Mouse (Mus musculus) heart, embryonic 15.5 days (tissue): ENCODE measurements around the gene Denr. TPM values are rescaled to one million over a fixed set of nuclear protein-coding genes. Genes with fewer than 3 reads are reported as not detected.

Source experiments
- ATAC-seq: fragments of 200-750 bp; cut with Nextera tagmentation; replicated peaks from 2 replicates; pipeline ENCODE4 v1.8.0; 2017; ENCODE audit warnings: low read depth, moderate TSS enrichment; ENCODE audit not compliant: insufficient number of reproducible peaks, insufficient read depth, low FRiP score
- H3K27ac ChIP-seq: fragments of 300-500 bp; sonication (generic); 2 replicates; pipeline ENCODE4 v1.5.1; 2015; ENCODE audit warnings: mild to moderate bottlenecking, inconsistent platforms
- H3K27me3 ChIP-seq: fragments of 300-500 bp; sonication (generic); 2 replicates; pipeline ENCODE4 v1.6.1; 2015; ENCODE audit warnings: inconsistent platforms
- H3K36me3 ChIP-seq: fragments of 300-500 bp; sonication (generic); 2 replicates; pipeline ENCODE4 v1.6.1; 2015; ENCODE audit warnings: mild to moderate bottlenecking, inconsistent platforms
- H3K4me1 ChIP-seq: fragments of 300-500 bp; sonication (generic); replicated peaks from 2 replicates; pipeline ENCODE4 v1.6.1; 2015; ENCODE audit warnings: inconsistent platforms
- H3K4me2 ChIP-seq: fragments of 300-500 bp; sonication (generic); 2 replicates; pipeline ENCODE4 v1.6.1; 2015; ENCODE audit warnings: inconsistent platforms, mild to moderate bottlenecking, moderate library complexity
- H3K4me3 ChIP-seq: fragments of 300-500 bp; sonication (generic); 2 replicates; pipeline ENCODE4 v1.5.1; 2015; ENCODE audit warnings: mild to moderate bottlenecking, inconsistent platforms
- H3K9ac ChIP-seq: fragments of 300-500 bp; sonication (generic); 2 replicates; pipeline ENCODE4 v1.6.1; 2015; ENCODE audit warnings: mild to moderate bottlenecking, inconsistent platforms
- H3K9me3 ChIP-seq: fragments of 300-500 bp; sonication (generic); replicated peaks from 2 replicates; pipeline ENCODE4 v1.6.1; 2016; ENCODE audit warnings: inconsistent platforms
- WGBS: fragments of 180-500 bp; shearing (Covaris S2); methylation state at CpG from one replicate; pipeline ENCODE4 v1.1.7; 2015; ENCODE audit warnings: mixed read lengths; 5-methylcytosine and 5-hydroxymethylcytosine counted together
- polyA plus RNA-seq: library from polyadenylated mRNA; unstranded; fragments of >200 nt; fragmentation: Nextera tagmentation; extraction: Ambion mirVana; gene quantifications from 2 replicates; pipeline ENCODE4 v1.2.1, GENCODE M21; 2015

The Denr gene
- polyA plus RNA-seq, 1 experiment from 2014 or later: 103 TPM

GRCm38 (mm10) chr5:123883891-123884290, 23.1 kb upstream of the Denr start:
- WGBS: 72% methylated on average over 7 of the region's 7 CpGs
- H3K9me3 ChIP-seq: no peaks in the 10 kb centered on the region
- H3K9ac ChIP-seq: no peak overlapping the region
- no peak for ATAC-seq
- H3K4me2 ChIP-seq: no peak overlapping the region
- no peak overlapping the region for H3K4me3 ChIP-seq
- no peaks in the 10 kb centered on the region for H3K27me3 ChIP-seq
- no peak overlapping the region for H3K27ac ChIP-seq
- H3K36me3 ChIP-seq: no peaks in the 10 kb centered on the region
- H3K4me1 ChIP-seq: peaks cover 9% of the 10 kb centered on the region

DNA sequence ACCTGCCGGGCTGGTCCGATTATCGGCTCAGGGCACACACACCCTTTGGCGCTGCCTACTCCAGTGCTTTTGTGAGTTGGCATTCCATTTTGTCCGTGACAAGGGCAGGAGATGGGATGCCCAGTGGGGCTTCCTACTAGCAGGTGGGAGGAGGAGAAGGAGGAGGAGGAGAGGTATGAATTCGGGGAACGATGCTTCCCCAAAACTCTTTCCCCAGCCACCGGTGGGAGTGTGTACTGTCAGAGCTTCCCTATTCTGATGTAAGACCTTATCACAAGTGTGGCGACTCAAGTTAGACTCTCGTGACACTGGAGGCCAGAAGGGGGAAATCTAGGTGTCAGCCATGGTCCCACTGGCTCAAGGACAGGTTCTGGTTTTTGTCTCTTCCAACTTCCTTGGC, 22.6 kb upstream of the Denr start:
- ATAC-seq: no peak
- peaks cover 9% of the 10 kb centered on the region for H3K4me1 ChIP-seq
- no peak overlapping the region for H3K9ac ChIP-seq
- H3K27me3 ChIP-seq: no peaks in the 10 kb centered on the region
- no peak overlapping the region for H3K4me2 ChIP-seq
- H3K4me3 ChIP-seq: no peak overlapping the region
- 67% methylated on average over 10 of the region's 10 CpGs for WGBS
- H3K9me3 ChIP-seq: no peaks in the 10 kb centered on the region
- H3K27ac ChIP-seq: no peak overlapping the region
- H3K36me3 ChIP-seq: no peaks in the 10 kb centered on the region

DNA sequence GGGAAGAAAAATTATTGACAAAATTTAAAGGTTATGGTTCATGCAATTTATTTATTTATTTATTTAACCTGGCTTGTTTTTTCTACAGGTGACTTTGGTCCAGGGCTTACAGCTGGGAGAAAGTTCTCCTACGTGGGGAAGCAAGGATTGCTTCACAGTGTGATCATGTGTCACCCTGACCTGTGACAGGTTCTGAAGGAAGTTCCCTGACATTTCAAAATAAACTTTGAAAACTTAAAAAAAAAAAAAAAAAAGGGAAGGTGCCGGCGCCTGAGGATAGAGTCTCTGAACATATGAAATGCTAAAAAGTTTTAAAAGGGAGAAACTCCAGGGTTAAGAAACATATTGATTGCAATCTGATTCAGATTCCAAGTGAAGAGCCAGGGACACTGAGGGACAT, 20.6 kb upstream of the Denr start:
- H3K9ac ChIP-seq: no peak overlapping the region
- no peak overlapping the region for H3K4me2 ChIP-seq
- no peaks in the 10 kb centered on the region for H3K4me1 ChIP-seq
- no peaks in the 10 kb centered on the region for H3K27me3 ChIP-seq
- no peak for ATAC-seq
- no peaks in the 10 kb centered on the region for H3K36me3 ChIP-seq
- 72% methylated on average over 3 of the region's 3 CpGs for WGBS
- no peak overlapping the region for H3K27ac ChIP-seq
- H3K4me3 ChIP-seq: no peak overlapping the region
- H3K9me3 ChIP-seq: no peaks in the 10 kb centered on the region

GRCm38 (mm10) chr5:123890312-123890711, 16.7 kb upstream of the Denr start:
- H3K27me3 ChIP-seq: no peaks in the 10 kb centered on the region
- no peak overlapping the region for H3K4me2 ChIP-seq
- H3K9me3 ChIP-seq: no peaks in the 10 kb centered on the region
- no peak overlapping the region for H3K9ac ChIP-seq
- no peaks in the 10 kb centered on the region for H3K4me1 ChIP-seq
- WGBS: 66% methylated on average over 2 of the region's 2 CpGs
- no peak overlapping the region for H3K27ac ChIP-seq
- H3K36me3 ChIP-seq: no peaks in the 10 kb centered on the region
- ATAC-seq: no peak
- H3K4me3 ChIP-seq: no peak overlapping the region

GRCm38 (mm10) chr5:123890987-123891386, 16.0 kb upstream of the Denr start:
- WGBS: 76% methylated on average over 5 of the region's 5 CpGs

DNA sequence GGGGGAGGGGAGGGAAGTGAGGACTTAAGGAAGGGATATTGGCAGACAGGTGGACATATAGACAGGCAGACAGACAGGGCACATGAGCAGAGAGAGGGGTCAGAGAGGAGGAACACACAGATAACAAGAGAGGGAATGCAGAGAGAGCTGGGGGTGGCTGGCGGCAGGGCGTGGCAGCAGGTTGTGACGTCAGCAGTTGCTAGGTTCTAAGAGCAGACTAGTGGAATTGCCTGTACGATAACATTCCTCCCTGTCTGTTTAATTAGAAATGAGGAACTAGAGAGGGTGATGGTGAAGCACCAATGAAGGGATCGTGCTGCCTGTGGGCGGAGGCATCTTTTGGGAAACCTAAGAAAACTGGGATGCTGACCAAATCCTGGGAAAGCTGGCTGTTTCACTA, 15.3 kb upstream of the Denr start:
- no peak overlapping the region for H3K4me3 ChIP-seq
- H3K36me3 ChIP-seq: no peaks in the 10 kb centered on the region
- 32% methylated on average over 6 of the region's 6 CpGs for WGBS
- H3K27me3 ChIP-seq: no peaks in the 10 kb centered on the region
- peak overlapping the region; percentile 24 for H3K4me2 ChIP-seq
- H3K27ac ChIP-seq: no peak overlapping the region
- no peak for ATAC-seq
- no peak overlapping the region for H3K9ac ChIP-seq
- no peaks in the 10 kb centered on the region for H3K4me1 ChIP-seq
- no peaks in the 10 kb centered on the region for H3K9me3 ChIP-seq

More at GRCm38 (mm10) chr5:123890987-123891386, 16.0 kb upstream of the Denr start:
- Histone ChIP-seq H3K27me3 (no peaks in the 10 kb centered on the region), H3K9ac (no peak overlapping the region), H3K4me3 (no peak overlapping the region), H3K9me3 (no peaks in the 10 kb centered on the region), H3K36me3 (no peaks in the 10 kb centered on the region), H3K4me2 (no peak overlapping the region), H3K4me1 (no peaks in the 10 kb centered on the region), H3K27ac (no peak overlapping the region)
- no peak for ATAC-seq

DNA sequence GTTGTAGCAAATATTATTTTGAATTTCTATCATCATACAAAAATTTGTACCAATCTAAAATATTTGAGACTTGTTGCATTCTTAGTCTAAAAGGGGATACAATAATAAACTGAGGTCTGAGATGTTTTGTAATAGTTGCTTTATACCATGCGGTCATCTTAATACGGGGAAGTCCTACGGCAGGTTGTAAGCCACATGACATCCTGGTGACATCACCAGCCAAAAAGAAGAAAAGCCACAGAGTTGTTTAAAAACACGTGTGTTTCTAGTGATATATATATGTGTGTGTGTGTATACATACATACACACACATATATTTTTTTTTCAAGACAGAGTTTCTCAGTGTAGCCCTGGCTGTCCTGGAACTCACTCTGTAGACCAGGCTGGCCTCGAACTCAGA, 13.5 kb upstream of the Denr start:
- Histone ChIP-seq H3K4me1 (no peaks in the 10 kb centered on the region), H3K27ac (no peak overlapping the region), H3K9ac (no peak overlapping the region), H3K27me3 (no peaks in the 10 kb centered on the region), H3K4me2 (no peak overlapping the region), H3K36me3 (no peaks in the 10 kb centered on the region), H3K4me3 (no peak overlapping the region), H3K9me3 (no peaks in the 10 kb centered on the region)
- ATAC-seq: no peak
- 75% methylated on average over 5 of the region's 5 CpGs for WGBS

- Histone ChIP-seq H3K27ac (no peak overlapping the region), H3K4me2 (no peak overlapping the region), H3K27me3 (no peaks in the 10 kb centered on the region), H3K36me3 (no peaks in the 10 kb centered on the region), H3K4me3 (no peak overlapping the region), H3K9ac (no peak overlapping the region), H3K4me1 (no peaks in the 10 kb centered on the region), H3K9me3 (no peaks in the 10 kb centered on the region)
- no peak for ATAC-seq
- 72% methylated on average over 11 of the region's 11 CpGs for WGBS
Observed at GRCm38 (mm10) chr5:123896395-123896794, 10.6 kb upstream of the Denr start.

DNA sequence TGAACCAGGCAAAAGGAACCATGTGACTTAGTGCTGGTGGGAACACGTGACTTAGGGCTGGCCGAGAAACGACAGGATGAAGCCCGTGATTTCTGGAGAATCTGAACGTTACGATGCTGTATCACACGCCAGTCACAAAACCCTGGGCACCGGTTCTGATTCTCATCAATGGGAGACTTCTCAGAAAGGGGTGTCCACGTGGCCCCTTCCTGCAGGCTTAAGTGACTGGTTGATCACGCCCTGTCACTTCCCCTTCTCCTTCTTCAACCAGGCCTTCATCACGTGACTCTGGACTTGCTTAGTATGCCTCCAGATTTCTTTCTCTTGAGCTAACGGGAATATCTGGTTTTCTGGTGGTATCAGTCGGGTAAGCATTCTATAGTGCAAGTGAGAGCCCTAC, 9.6 kb upstream of the Denr start:
- Histone ChIP-seq H3K4me3 (no peak overlapping the region), H3K27me3 (no peaks in the 10 kb centered on the region), H3K9ac (no peak overlapping the region), H3K9me3 (no peaks in the 10 kb centered on the region), H3K4me1 (no peaks in the 10 kb centered on the region), H3K36me3 (no peaks in the 10 kb centered on the region), H3K4me2 (no peak overlapping the region), H3K27ac (no peak overlapping the region)
- no peak for ATAC-seq
- 77% methylated on average over 13 of the region's 13 CpGs for WGBS

DNA sequence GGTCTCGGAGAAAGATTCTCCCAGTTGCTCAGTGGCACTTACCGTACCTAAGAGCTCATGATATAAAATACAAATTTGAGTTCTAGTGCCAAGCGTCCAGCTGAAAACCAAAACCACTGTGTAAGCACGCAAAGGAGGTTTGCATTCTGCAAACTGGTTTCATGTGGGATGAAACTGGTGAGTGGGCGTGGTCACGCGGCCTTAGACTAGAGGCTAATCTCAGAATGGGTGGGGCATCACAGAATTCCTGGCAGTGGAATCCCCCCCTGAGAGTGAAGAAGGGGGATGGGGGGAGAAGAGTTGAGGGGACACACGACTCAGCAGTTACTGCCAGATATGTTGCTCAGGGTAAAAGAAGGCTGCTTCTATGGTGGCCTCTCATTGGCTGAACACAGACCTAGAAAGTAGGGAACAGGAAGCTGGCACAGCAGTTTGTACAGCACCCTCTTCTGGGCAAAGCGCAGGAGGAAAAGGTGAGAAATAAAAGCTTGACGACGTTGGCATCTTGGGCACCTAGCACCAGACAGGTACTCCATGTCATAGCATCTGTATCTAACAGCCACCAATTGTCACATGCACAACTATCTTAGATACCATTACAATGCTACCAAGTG, 2.8 kb upstream of the Denr start:
- peaks cover 18% of the 10 kb centered on the region for H3K4me1 ChIP-seq
- H3K4me2 ChIP-seq: no peak overlapping the region
- H3K27ac ChIP-seq: no peak overlapping the region
- H3K9me3 ChIP-seq: no peaks in the 10 kb centered on the region
- no peaks in the 10 kb centered on the region for H3K27me3 ChIP-seq
- WGBS: 59% methylated on average over 11 of the region's 11 CpGs
- peaks cover 4% of the 10 kb centered on the region; the same call in 1 of the 2 replicates for H3K36me3 ChIP-seq
- ATAC-seq: no peak
- no peak overlapping the region for H3K9ac ChIP-seq
- H3K4me3 ChIP-seq: no peak overlapping the region

- H3K9me3 ChIP-seq: no peaks in the 10 kb centered on the region
- H3K27ac ChIP-seq: no peak overlapping the region
- WGBS: 71% methylated on average over 17 of the region's 17 CpGs
- H3K4me1 ChIP-seq: peaks cover 18% of the 10 kb centered on the region
- H3K9ac ChIP-seq: no peak overlapping the region
- ATAC-seq: no peak
- peaks cover 20% of the 10 kb centered on the region for H3K36me3 ChIP-seq
- H3K27me3 ChIP-seq: no peaks in the 10 kb centered on the region
- H3K4me2 ChIP-seq: peak overlapping the region; percentile 47
- H3K4me3 ChIP-seq: peak overlapping the region; percentile 94
Observed at GRCm38 (mm10) chr5:123906146-123906975, 614 bp upstream of the Denr start.

GRCm38 (mm10) chr5:123907631-123907977, 629 bp downstream of the Denr start:
- Histone ChIP-seq H3K9ac (peak overlapping the region; percentile 98), H3K4me2 (peak overlapping the region; percentile 88), H3K27ac (peak overlapping the region; percentile 88), H3K4me1 (peaks cover 18% of the 10 kb centered on the region), H3K4me3 (peak overlapping the region; percentile 94), H3K9me3 (no peaks in the 10 kb centered on the region), H3K36me3 (peaks cover 23% of the 10 kb centered on the region), H3K27me3 (no peaks in the 10 kb centered on the region)
- no peak for ATAC-seq
- 3% methylated on average over 10 of the region's 10 CpGs for WGBS
